Mouse (Mus musculus) lung, embryonic 16.5 days (tissue): ENCODE measurements around the gene Lenep. TPM values are rescaled to one million over a fixed set of nuclear protein-coding genes. Genes with fewer than 3 reads are reported as not detected.

Experiments
- ATAC-seq: fragments of 200-750 bp; cut with Nextera tagmentation; 2 replicates; pipeline ENCODE4 v1.8.0; 2017; ENCODE audit warnings: low read depth, mild to moderate bottlenecking, moderate library complexity
- H3K27ac ChIP-seq: fragments of 300-500 bp; sonication (generic); 2 replicates; pipeline ENCODE4 v1.5.1; 2014; ENCODE audit warnings: mild to moderate bottlenecking, control low read depth, low read length
- H3K27me3 ChIP-seq: fragments of 300-500 bp; sonication (generic); 2 replicates; pipeline ENCODE4 v1.6.1; 2014; ENCODE audit warnings: low read depth, low read length, mixed read lengths; ENCODE audit not compliant: control insufficient read depth, insufficient read depth
- H3K36me3 ChIP-seq: fragments of 300-500 bp; sonication (generic); 2 replicates; pipeline ENCODE4 v1.6.1; 2014; ENCODE audit warnings: low read length; ENCODE audit not compliant: control insufficient read depth, insufficient read depth
- H3K4me1 ChIP-seq: fragments of 300-500 bp; sonication (generic); replicated peaks from 2 replicates; pipeline ENCODE4 v1.6.1; 2014; ENCODE audit warnings: low read length, mixed read lengths; ENCODE audit not compliant: control insufficient read depth, insufficient read depth
- H3K4me2 ChIP-seq: fragments of 300-500 bp; sonication (generic); 2 replicates; pipeline ENCODE4 v1.6.1; 2014; ENCODE audit warnings: low read depth, low read length, control low read depth
- H3K4me3 ChIP-seq: fragments of 300-500 bp; sonication (generic); 2 replicates; pipeline ENCODE4 v1.5.1; 2014; ENCODE audit warnings: mild to moderate bottlenecking, low read length, control low read depth
- H3K9ac ChIP-seq: fragments of 300-500 bp; sonication (generic); 2 replicates; pipeline ENCODE4 v1.6.1; 2014; ENCODE audit warnings: low read length, control low read depth
- H3K9me3 ChIP-seq: fragments of 300-500 bp; sonication (generic); 2 replicates; pipeline ENCODE4 v1.6.1; 2016; ENCODE audit warnings: low read length; ENCODE audit not compliant: control insufficient read depth
- WGBS: fragments of 180-500 bp; shearing (Covaris S2); extraction: QIAGEN DNeasy Blood & Tissue Kit; methylation state at CpG from one replicate; pipeline ENCODE4 v1.1.7; 2014; 5-methylcytosine and 5-hydroxymethylcytosine counted together
- polyA plus RNA-seq: library from polyadenylated mRNA; unstranded; fragments of >200 nt; fragmentation: Nextera tagmentation; extraction: Ambion mirVana; gene quantifications from 2 replicates; pipeline ENCODE4 v1.2.1, GENCODE M21; 2015

Lenep gene
- polyA plus RNA-seq, 1 experiment from 2014 or later: not detected

DNA sequence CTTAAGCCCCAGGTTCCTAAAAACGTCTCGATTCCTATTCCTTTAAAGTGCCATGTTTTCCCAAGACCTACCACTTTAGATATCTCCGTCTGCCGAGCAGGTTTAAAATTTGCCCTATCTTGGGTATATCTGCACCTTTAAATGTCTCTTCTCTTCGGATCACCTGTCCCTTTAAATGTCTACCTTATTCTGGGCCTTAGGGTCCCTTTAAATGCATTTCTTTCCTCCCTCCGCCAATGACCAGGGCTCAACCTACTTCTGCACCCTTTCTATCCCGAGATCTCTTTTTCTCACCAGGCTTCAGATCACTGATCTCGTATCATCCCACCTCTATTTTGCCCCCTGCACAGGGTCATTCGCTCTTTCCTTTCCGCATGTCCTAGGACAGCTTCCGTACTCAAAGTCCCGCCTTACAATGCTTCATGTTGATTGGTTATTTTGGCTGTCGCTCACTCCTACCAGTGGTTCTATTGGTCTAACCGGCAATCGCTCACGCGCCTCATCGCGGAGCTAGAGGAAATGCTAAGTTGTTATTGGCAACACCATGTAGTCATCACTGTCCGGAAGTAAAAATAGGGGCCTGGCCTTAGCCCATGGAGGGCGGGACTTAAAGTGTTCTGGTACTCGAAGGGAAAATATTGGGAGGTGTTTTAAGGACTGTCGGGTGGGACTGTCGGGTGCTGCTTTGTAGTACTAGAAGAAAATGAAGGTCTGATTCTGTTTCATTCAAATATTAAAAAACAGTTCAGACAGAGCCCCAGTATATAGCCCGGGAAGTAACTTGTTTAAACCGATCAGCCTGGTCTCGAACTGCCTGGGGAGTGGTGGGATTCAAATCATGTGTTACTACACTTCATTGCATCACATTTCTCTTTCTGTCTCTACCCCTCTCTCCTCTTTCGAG, 9.1 kb upstream of the Lenep start, which contains the start of gene Flad1:
Gene Flad1, minus strand, starts transcription at position 381 of the 904 bp plus-strand sequence.
- peak within 1 kb of the TSS; percentile 14; the same call in 1 of the 2 replicates for H3K27ac ChIP-seq
- peak within 1 kb of the TSS; percentile 67 for H3K9ac ChIP-seq
- peak; percentile 99 for ATAC-seq
- peak within 1 kb of the TSS; percentile 65 for H3K4me3 ChIP-seq
- H3K27me3 ChIP-seq: no peaks in the 10 kb centered on the region
- peak within 1 kb of the TSS; percentile 81 for H3K4me2 ChIP-seq
- no peaks in the 10 kb centered on the region for H3K9me3 ChIP-seq
- H3K4me1 ChIP-seq: peaks cover 11% of the 10 kb centered on the region
- WGBS: 5% methylated on average over 28 of the region's 28 CpGs
- peaks cover 26% of the 10 kb centered on the region for H3K36me3 ChIP-seq

DNA sequence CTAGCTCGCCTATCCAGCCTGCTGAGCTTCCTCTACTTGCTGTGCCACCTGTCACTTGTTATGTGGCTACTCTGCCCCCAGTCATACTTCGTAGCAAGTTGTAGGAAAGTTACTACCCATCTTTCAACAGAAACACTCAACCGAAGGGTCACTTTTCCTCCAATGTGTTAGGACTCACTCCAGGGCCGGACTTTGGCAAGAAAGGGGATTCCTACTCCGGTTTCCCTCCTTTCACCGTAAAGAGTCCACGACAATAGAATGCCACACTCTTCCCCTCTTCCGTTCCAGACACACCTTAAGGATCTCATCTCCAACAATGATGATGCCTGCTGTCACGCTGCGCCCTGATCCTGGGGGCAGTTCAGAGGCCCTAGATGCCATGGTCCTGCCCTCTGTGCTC, 8.3 kb upstream of the Lenep start:
- Histone ChIP-seq H3K4me1 (peaks cover 7% of the 10 kb centered on the region), H3K4me2 (peak overlapping the region; percentile 81), H3K27me3 (no peaks in the 10 kb centered on the region), H3K9me3 (no peaks in the 10 kb centered on the region), H3K36me3 (peaks cover 20% of the 10 kb centered on the region), H3K9ac (peak overlapping the region; percentile 67), H3K27ac (no peak overlapping the region), H3K4me3 (peak overlapping the region; percentile 65)
- WGBS: 75% methylated on average over 10 of the region's 10 CpGs
- no peak for ATAC-seq

DNA sequence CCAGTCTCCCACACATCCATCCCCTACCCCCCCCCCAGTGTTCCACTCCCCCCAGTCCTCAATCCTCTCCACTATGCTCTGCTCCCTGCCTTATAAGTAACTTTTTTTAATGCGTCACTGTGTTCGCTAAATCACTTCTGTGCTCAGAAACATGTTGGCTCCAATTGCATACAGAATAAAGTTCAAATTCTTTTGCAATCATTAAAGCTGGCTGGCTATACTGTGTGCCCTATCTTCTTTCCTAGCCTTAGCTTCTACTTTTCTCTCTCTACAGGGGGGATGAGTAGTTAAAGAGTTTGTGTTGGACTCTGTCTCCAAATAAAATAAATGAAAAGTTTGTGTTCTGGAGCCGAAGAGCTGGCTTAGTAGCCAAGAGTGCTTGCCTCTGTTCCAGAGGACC, 7.1 kb upstream of the Lenep start:
- H3K4me1 ChIP-seq: peaks cover 7% of the 10 kb centered on the region
- H3K27ac ChIP-seq: no peak overlapping the region
- H3K9me3 ChIP-seq: no peaks in the 10 kb centered on the region
- no peaks in the 10 kb centered on the region for H3K27me3 ChIP-seq
- H3K9ac ChIP-seq: no peak overlapping the region
- peaks cover 9% of the 10 kb centered on the region for H3K36me3 ChIP-seq
- WGBS: 85% methylated on average over 3 of the region's 3 CpGs
- no peak overlapping the region for H3K4me2 ChIP-seq
- ATAC-seq: no peak
- no peak overlapping the region for H3K4me3 ChIP-seq

DNA sequence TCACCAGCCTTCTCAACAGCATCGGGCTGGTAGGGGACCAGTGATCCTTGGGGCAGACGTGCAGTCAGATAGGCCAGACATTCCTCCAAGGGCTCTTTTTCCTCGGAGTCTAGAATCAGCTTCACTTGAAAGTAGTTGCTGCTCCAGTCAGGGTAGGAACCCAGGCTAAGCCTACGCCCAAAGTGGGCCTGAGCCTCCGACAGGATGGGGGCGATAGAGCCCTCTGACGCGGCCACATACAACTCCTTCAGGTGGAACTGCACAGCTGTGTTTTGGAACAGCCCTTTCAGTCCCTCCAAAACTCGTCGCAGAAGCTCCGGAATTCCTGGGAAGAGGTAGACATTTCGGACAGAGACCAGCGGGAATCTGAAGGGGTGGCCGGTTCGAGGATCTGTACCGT, 5.9 kb upstream of the Lenep start:
- WGBS: 59% methylated on average over 16 of the region's 16 CpGs
- Histone ChIP-seq H3K4me3 (no peak overlapping the region), H3K27me3 (no peaks in the 10 kb centered on the region), H3K9me3 (no peaks in the 10 kb centered on the region), H3K9ac (no peak overlapping the region), H3K4me1 (peaks cover 7% of the 10 kb centered on the region), H3K36me3 (no peaks in the 10 kb centered on the region; the same call in 1 of the 2 replicates), H3K27ac (no peak overlapping the region), H3K4me2 (no peak overlapping the region)
- ATAC-seq: no peak

DNA sequence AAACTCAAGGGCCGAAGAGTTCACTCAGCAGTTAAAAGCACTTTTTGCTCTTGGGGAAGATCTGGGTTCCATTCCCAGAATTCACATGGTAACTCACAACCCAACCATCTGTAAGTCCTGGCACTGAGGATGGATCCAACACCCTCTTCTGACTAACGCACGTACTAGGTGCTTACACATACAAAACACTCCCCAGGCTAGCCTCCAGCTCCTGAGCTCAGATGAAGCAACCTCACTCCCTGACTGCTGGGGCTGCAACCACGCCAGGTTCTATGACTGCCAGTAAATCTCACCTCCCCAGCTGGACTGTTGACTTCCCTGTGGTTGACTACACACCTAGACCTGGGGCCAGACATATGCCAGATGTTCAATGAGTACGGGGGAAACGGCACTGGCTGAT, 4.3 kb upstream of the Lenep start:
- WGBS: 80% methylated on average over 6 of the region's 6 CpGs

DNA sequence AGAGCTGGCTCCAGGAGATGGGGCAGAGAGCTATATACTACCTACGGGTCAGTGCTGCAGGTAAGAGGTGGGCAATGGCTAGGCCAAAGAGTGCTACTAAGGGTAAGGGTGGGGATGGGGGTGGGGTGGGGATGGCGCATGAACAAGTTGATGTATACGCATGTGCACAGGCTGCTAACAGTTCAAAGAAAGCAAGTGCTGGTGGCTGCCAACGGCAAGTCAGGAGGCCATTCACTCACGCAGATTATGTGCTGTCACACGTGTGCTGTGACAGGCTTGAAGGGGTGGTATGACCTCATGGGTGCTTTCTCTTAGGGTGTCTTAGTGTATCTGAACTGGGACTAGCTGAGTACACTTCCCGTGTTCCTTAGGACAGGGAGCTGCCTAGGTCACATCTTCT, 1.3 kb downstream of the Lenep start:
- Histone ChIP-seq H3K27me3 (no peaks in the 10 kb centered on the region), H3K4me3 (no peak overlapping the region), H3K4me2 (no peak overlapping the region), H3K9me3 (no peaks in the 10 kb centered on the region), H3K27ac (no peak overlapping the region), H3K4me1 (no peaks in the 10 kb centered on the region), H3K9ac (no peak overlapping the region), H3K36me3 (peaks cover 5% of the 10 kb centered on the region; the same call in 1 of the 2 replicates)
- 82% methylated on average over 7 of the region's 7 CpGs for WGBS
- ATAC-seq: no peak

More for the DNA sequence above, 4.3 kb upstream of the Lenep start:
- H3K36me3 ChIP-seq: peaks cover 5% of the 10 kb centered on the region; the same call in 1 of the 2 replicates
- H3K4me2 ChIP-seq: no peak overlapping the region
- H3K27ac ChIP-seq: no peak overlapping the region
- no peak overlapping the region for H3K4me3 ChIP-seq
- ATAC-seq: no peak
- peaks cover 7% of the 10 kb centered on the region for H3K4me1 ChIP-seq
- no peaks in the 10 kb centered on the region for H3K27me3 ChIP-seq
- H3K9ac ChIP-seq: no peak overlapping the region
- H3K9me3 ChIP-seq: no peaks in the 10 kb centered on the region

DNA sequence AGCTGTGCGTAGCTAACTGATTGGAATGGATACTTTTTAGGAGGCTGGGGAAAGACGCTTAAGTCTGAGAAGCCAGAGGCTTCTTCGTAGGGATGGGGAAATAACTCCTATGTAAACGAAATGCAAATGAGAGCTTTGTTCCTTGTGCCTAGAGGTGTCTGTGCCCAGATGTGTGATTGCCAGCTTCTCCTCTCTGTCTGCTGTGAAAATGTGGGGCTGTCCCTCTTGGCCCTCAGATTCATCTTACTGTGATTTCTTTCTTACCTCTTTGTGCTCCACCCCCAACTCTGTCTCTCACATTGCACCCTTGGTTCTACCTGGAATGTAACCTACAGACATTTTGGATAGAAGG, 6.0 kb downstream of the Lenep start:
- Histone ChIP-seq H3K4me2 (peak overlapping the region; percentile 99), H3K9ac (peak overlapping the region; percentile 78), H3K4me3 (peak overlapping the region; percentile 73), H3K4me1 (peaks cover 9% of the 10 kb centered on the region), H3K27me3 (no peaks in the 10 kb centered on the region), H3K9me3 (no peaks in the 10 kb centered on the region), H3K27ac (peak overlapping the region; percentile 60; the same call in 1 of the 2 replicates), H3K36me3 (no peaks in the 10 kb centered on the region)
- no peak for ATAC-seq
- WGBS: 2% methylated on average over 4 of the region's 4 CpGs

DNA sequence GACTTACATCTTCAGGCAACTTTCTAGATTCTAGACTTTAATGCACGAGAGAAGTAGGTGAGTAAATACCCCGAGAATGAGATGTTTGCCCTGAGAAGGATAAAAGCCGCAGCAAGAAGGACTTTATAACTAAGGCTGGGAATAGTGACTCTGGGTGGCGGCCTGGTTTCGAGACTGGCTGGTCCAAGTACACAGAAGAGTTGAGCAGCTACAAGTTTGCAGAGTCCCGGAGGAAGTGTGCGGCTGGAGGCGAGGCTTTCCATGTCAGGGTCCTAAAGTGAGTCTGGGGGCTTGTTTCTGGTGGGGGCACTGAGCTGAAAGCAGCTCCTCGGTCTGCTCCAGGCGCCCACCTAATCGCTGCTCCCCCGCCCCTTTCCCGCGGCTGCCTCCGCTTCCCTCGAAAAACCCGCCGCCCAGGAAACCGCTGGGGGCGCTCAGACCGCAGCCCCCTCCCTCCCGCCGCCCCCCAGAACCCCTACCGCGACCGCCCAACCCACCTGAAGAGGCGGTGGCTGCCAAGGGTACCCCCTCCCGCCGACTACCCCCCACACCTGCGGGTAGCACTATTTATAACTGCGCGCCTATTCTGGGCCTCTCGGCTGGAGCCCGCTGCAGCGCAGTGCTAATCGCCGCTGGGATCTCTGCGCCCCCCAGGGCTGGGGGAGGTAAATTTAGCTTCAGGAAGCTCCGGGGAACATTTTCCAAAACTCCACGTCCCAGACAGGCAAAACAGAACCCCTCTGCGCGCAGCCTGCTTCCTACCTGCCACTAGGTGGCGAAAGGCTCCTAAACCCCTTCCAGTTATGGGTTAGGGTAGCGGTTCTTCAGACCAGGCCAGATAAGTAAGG, 6.6 kb downstream of the Lenep start:
- peak overlapping the region; percentile 99 for H3K4me2 ChIP-seq
- peak overlapping the region; percentile 78 for H3K9ac ChIP-seq
- under 1% methylated on average over 43 of the region's 44 CpGs for WGBS
- no peaks in the 10 kb centered on the region for H3K9me3 ChIP-seq
- H3K4me1 ChIP-seq: peaks cover 15% of the 10 kb centered on the region
- H3K4me3 ChIP-seq: peak overlapping the region; percentile 73
- ATAC-seq: no peak
- H3K36me3 ChIP-seq: no peaks in the 10 kb centered on the region
- H3K27me3 ChIP-seq: no peaks in the 10 kb centered on the region
- H3K27ac ChIP-seq: peak overlapping the region; percentile 60

DNA sequence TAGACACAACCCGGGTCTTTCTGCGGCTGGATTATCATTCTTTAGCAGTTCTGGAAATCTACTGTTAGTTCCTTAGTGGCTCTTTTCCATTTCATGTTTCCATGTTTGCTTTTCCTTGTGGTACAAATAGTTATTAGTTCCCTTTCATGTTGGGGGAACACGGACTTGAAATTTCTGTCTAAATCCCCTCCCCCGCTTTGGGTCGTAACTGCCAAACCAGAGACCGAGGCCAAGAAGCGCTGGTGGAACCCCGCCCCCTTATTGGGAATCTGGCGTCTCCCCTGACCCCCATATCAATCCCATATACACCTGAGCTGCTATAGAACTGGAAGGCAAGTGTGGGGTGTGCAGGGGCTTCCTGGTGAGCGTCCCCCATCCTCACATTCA, 7.2 kb downstream of the Lenep start:
- no peak for ATAC-seq
- Histone ChIP-seq H3K9ac (peak overlapping the region; percentile 80), H3K4me3 (peak overlapping the region; percentile 73), H3K9me3 (no peaks in the 10 kb centered on the region), H3K27me3 (no peaks in the 10 kb centered on the region), H3K27ac (peak overlapping the region; percentile 98), H3K4me2 (peak overlapping the region; percentile 99), H3K4me1 (peaks cover 21% of the 10 kb centered on the region), H3K36me3 (no peaks in the 10 kb centered on the region)
- 2% methylated on average over 10 of the region's 10 CpGs for WGBS
